Mouse (Mus musculus): ENCODE measurements around the gene Alox12.

The Alox12 gene

DNA sequence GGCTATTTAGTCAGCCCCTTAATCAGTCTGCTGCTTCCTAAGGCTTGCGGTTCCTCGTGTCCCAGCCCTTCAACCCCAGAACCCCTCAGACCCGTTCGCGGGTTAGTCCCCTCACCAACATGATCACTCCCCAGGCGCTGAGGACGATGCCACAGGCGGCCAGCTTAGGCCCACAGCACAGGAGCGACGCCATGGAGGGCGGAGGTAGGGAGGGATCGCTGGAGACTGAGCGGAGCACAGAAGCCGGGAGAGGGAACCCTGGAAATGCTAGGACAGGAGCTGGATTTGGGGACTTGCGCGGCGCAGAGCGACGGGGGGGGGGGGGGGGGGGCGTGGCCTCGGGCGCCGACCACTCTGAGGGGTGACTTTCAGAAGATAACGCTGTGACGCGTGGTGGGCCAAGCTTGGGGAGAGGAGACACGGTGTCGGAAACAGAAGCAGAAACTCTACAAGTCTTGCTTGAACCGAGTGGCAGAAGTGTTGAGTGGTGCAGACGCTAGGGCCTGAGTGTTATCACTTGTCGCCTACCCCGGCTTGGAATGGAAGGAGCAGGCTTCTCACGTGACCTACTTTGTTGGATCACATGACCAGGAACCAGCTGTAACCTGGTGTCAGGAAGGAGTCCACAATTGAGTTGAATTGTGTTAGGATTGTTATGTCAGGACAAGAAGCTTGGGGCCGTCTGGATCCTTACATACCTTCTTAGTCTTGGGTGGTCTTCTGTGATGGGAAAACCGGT is 15.4 kb downstream of the Alox12 start, which contains the start of the genes Gm21988 and Rnasek:
Gene Gm21988, minus strand, starts transcription at position 290 of the 739 bp plus-strand sequence.
Gene Rnasek, minus strand, starts transcription at position 302 of the 739 bp plus-strand sequence.
- peak; percentile 76 to 88 for DNase-seq

DNA sequence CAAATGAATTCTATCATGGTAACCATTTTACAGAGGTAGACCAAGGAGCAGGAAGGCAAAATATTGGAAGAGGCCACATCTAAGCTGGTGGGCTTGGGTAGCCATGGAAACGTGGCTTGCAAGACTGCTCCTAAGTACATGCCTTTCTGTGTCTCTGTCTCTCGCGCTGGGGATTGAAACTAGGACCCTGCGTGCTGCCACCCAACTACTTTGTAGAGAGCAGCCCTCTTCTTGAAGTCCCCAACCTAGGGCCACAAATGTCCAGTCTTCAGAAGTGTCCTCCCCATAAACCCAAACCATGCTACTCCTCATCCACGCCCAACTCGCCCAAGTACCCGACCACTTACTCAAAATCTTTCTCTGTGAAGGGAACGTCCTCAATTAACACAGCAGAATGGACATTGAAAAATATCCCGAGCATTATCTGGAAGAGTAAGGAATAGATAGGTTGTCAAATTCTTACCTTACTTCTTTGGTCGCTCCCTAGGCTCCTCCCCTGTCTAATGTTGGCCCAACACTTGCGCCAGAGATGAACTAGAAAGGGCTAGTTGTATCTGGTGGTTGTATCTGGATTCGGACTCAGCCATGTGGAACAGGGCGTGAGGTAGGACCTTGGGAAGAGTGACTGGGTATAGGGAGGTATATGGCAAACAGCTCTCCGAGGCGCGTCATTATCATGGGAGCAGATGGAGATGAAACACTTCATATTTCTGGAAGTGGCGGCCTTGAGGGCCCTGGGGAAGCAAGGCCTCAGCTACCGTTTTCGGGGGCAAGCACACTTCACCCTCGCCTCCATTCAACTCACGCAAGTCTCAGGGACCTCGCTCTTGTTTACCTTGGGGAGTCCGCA is 16.3 kb downstream of the Alox12 start:
- peak; percentile 22 to 30 for DNase-seq

DNA sequence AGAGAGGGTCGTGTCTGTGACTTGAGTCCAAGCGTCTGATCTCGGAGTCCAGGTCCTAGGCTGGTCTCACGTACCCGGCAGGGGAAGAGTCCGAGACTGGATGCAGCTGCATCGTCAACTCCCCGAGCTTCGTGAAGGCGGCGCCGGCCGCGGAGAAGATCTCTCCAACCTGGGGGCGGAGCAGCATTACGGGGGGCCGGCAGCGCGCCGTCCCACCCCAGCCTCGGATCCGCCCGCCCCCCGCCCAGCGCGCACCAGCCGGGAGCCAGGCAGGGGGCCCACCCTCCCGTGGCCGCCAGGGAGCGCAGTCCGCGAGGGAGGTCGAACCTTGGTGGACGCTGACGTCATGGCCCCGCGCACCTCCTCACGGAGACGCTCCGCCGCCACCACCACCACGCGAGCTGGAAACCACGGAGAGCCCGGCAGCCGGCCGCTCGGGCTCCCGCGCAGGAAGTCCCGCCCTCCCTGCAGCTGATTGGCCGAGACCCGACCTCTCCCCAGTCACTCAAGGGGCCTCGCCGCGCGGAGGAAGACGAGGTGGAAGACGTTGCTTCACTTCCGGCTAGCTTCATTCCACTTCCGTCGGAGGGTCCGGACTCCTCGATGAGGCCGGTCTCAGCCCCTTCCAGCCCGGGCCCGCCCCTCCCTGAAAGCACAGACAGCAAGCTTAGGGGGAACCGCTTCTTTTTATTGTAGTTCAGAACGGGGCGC is 17.5 kb downstream of the Alox12 start, which contains the start of gene 0610010K14Rik:
Gene 0610010K14Rik, minus strand, starts transcription at position 458 of the 711 bp plus-strand sequence.
- peak; percentile 98 to 99 for DNase-seq

DNA sequence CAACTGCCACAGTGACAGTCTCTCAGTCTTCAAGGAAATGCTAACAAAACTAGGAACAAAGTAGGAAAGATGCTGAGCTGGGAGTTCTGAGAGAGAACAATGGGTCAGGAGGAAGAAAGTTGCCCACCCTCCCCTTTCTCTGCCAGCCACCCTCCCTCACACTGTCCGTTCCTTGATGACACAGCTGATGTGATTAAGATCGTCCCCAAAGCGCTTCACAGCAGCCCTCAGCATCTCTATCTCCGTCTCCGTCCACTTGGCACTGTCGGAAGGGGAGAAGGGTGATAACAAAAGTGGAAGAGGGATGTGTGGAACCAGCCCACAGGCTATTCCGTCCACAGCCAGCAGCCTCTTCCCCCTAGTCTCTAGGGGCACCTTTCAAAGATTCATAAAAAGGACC is 18.4 kb downstream of the Alox12 start:
- peak; percentile 6 to 19 for DNase-seq

- DNase-seq = no peak
These were observed 19.8 kb downstream of the Alox12 start for GRCm38 (mm10) chr11:70235254-70235900.

DNA sequence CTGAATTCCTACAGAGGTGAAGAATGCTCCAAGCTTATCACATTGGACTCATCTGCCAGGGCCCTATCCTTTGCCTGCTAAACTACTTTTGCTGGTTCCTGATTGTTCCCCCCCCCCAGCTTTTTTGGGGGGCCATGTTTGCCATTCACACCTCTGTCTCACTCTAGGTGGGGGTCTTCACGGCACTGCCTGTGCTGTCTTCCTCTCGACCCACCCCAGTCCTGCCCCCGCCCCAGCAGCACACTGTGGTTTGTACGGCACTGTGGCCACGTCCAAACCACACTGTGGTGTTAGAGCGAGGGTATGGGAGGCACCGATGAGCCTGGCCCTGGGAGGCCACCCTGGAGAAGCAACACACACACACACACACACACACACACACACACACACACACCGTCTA is 20.7 kb downstream of the Alox12 start:
- no peak for DNase-seq

DNA sequence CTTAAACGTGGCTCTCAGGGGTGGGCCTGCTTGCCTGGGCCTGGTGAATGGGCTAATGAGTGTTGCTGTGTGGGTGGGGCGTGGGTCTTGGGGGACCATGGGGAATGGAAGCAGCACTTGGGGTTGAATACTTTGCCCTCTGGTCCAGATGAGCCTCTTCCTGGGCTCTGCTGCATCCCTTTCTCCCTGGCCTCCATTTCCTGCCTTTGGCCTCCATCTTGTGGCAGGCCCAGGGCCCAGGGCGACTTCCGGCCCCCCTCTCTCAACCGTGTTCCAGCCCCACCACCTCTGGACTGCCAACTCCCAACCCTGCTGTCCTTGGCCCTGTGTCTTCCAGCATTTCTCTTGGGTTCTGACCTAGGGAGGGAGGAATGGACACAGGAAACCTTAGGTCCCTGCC is 21.1 kb downstream of the Alox12 start:
- no peak for DNase-seq

- DNase-seq = peak in 1 of 2 experiments; percentile 52
These were observed 22.1 kb downstream of the Alox12 start for GRCm38 (mm10) chr11:70233016-70233415.

- DNase-seq = peak; percentile 66 to 75
These were observed 22.6 kb downstream of the Alox12 start for GRCm38 (mm10) chr11:70232546-70232945.

GRCm38 (mm10) chr11:70230239-70230727 is 24.9 kb downstream of the Alox12 start:
- peak; percentile 85 to 87 for DNase-seq

DNA sequence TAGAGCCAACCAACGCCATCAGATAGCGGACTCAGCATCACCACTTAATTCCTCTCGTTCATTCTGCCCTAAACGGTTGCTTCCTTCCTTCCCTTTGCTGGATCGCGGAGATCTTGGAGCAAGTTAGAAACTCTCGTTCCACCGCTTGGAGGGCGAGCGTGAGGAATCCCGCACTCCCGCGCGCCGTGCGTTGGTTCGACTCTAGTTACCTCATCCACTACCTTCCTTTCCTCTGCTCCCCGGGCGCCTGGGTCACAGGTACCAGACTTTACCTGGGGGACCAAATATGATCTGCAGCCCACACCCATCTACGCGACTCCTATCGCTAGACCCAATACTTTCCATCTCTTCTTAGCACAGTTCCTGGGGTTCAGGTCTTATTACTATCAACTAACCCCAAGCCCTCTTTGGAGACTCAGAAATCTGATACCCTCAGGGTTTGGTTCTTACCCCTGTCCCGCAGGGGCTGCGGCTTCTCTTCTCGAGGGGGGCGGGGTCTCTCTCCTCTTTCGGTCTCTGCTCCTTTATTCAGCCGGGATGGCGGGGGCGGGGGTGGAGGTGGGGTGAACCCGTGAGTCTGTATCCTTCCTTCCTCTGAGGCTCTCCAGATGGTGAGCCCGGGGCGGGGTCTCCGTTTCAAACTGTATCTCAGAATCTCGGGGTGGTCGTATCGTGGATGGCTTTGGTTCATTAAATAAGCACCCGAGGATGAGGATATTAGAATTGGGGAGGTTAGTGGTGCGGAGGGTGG is 25.7 kb downstream of the Alox12 start, which contains the start of gene Bcl6b:
Gene Bcl6b, minus strand, starts transcription at position 539 of the 751 bp plus-strand sequence.
- no peak for DNase-seq

GRCm38 (mm10) chr11:70228828-70229227 is 26.3 kb downstream of the Alox12 start:
- DNase-seq = peak; percentile 81 to 85

DNA sequence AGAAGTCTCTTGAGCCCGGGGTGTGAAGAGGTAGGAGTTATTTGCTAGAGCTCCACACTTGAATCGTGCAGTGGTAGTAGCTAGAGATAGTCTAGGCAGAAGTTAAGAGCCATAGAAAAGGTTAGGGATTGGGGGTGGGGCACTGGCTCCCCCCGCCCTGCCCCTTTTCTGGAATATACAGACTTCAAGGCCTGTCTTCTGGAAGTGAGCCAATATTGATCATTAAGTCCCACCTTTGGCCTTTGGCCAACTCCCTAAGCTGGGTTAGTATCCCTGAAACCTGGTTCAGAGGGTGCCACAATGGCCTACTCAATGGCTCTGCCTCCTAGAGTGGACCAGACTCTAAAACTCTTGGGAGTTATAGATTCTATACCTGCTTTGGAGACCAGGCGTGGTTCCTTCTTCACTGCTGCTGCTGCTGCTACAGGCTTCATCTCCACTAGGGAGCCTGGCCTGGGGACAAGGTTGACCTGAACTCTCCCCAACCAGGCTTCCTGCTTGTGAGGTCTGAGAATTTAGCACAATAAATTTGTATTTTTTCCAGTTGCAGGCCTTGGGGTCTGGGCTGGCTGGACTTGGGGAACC is 27.4 kb downstream of the Alox12 start:
- no peak for DNase-seq

DNA sequence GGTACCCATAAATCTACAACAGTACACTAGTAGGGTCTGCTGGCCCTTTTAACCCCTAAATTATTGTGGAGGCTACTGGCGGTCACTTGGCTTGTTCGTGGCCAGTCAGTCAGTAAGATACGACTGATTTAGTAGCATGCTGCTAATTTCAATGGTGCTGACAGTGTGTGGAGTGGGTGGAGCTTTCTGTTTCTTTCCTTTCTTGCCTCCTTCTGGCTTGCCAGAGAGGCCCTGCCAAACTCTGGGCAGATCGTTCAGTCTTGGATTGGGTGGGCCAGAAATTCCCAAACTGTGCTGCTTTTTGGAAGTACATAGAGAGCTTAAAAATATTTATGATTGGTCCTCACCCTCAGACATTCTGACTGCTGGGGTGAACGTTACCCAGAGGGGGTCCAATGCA is 28.0 kb downstream of the Alox12 start:
- DNase-seq = no peak

GRCm38 (mm10) chr11:70226602-70226890 is 28.6 kb downstream of the Alox12 start:
- no peak for DNase-seq

DNA sequence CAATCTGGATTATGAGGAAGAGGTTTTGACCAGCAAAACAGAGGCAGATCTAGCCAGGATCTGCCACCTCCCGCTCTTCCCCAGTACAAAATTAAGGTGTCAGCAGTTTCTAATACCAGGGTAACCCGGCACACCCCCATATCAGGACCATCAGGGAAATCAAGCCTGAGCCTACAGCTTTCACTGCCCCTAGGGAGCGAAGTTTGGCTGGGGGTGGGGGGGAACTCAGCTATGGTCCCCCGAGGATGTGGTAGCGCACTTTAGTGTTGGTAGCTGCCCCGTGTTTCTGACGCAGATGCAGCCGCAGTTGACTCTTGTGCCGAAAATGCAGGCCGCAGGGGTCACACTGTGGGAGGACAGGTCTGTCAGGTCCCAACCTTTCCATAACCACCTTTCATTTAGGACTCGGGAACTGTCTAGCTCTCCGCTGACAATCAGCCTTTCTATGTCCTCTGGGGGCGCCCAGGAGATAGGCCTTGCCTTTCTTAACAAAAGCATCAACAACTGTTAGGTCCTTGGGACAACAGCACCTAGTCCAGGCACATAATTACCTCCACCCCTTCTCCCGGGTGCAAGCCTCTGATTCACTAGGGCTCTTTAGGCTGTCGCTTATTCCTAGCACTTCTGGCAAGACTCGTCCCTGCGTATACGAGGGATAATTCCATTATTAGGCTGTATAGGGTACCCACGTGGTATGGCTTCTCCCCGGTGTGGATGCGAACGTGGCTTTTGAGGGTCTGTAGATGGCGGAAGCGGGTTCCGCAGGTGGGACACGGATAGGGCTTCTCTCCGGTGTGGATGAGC is 29.2 kb downstream of the Alox12 start:
- no peak for DNase-seq

DNA sequence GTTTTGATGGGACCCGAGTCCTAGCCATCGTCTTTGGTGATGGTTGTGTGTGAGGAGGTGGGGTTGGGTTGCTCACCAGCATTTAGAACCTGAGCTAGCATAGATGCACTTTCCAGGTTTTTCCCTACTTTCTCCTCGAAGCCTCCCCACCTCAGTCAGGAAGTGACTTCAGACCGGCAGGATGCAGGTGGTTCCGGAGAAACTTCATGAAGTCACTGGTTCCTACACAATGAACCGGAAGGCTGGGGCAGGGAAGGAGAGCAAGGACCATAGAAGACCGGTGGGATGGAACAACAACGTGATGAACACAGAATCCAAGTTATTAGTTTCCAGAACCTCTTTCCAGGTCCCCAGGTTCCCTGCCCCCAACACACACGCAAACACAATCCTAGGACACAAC is 31.4 kb downstream of the Alox12 start:
- no peak for DNase-seq

DNA sequence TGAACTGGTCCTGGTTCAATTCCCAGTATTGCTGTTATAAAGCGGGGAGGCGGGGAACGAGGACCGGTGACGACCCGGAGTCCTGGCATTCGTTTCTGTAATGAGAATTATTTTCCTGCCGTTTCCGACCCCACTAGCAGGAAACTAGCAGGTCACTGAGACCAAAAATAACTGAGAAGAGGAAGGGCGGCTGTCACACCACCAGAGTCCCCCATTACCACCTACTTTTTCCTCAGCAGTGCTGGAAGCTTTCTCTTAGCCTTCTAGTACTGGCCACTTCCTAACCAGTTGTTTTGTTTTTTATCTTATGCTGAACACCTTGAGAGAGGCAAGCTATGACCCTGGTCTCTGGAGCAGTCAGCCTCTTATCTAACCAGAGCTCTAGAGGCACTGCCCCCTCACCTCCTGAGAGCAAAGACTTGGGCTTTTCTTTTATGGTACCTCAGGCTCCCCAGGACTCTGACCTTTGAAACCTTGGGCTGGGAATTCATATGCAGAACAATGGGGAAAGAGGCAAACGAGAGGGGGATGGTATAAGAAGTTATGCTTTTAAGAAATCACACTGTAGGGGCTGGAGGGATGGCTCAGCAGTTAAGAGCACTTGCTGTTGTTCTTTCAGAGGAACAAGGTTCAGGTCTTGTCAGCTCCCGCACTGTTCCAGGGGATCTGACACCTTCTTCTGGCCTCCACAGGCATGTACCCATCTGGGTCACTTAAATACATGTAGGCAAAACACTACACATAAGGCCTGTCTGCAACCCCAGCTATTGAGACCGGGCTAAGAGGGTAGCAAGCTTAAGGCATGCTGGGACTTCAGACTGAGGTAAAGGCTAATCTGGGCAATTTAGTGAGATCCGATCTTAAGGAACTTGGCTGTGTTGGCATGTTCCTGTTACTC is 33.3 kb downstream of the Alox12 start:
- peak in 1 of 2 experiments; percentile 39 for DNase-seq

Measured in cerebellum, postnatal 36 days (tissue).